Comparison of ENCODE assay signal across 32 mouse cellular contexts in the genomic region with DNA sequence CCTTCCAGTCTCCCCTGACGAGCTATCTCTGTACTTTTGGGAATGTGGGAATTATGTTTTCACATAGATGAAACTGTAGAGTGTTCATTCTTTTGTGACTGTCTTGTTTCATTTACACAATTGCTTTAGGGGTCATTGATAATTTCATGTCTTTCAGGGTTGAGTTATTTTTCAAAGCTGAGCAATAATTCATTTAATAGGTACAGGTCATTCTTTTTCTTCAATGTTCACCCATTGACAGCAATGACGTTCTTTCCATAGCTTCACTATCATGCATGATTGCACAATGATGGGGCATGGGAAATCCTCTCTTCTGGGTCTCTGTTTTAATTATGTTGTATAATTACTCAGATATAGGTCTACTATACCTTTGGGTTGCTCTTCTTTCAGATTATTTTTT.
"Had no signal": no experiment of that assay in that cellular context is flagged by ENCODE, and none has a peak within 500 bp of the region (broad histone marks: within the 10 kb centered on the region; RNA-seq: fewer than 3 reads in every experiment).

No protein-coding gene starts in this region.

- ATAC-seq: liver, embryonic 12.5 days; liver, postnatal 0 days; lung, postnatal 0 days; midbrain, embryonic 13.5 days; midbrain, embryonic 15.5 days; midbrain, embryonic 16.5 days had no signal

- H3K9me3 ChIP-seq: limb, embryonic 10.5 days; limb, embryonic 12.5 days; limb, embryonic 13.5 days; limb, embryonic 15.5 days; liver, embryonic 13.5 days; liver, embryonic 15.5 days; lung, embryonic 15.5 days; midbrain, embryonic 10.5 days; midbrain, embryonic 12.5 days; midbrain, embryonic 13.5 days; midbrain, embryonic 15.5 days had no signal

- H3K4me3 ChIP-seq: left cerebral cortex, adult 2 months; limb, embryonic 10.5 days; limb, embryonic 12.5 days; limb, embryonic 13.5 days; limb, embryonic 15.5 days; liver, embryonic 12.5 days; liver, embryonic 13.5 days; liver, embryonic 15.5 days; lung, embryonic 15.5 days; megakaryocyte, embryonic 14.5 days; midbrain, embryonic 10.5 days; midbrain, embryonic 12.5 days; midbrain, embryonic 13.5 days; midbrain, embryonic 15.5 days; myocyte had no signal

- H3K9ac ChIP-seq: limb, embryonic 12.5 days; limb, embryonic 13.5 days; limb, embryonic 15.5 days; liver, embryonic 12.5 days; liver, embryonic 13.5 days; liver, embryonic 14.5 days; liver, embryonic 15.5 days; liver, postnatal 0 days; lung, embryonic 14.5 days; lung, embryonic 15.5 days; midbrain, embryonic 12.5 days; midbrain, embryonic 13.5 days; midbrain, embryonic 15.5 days had no signal

- H3K4me2 ChIP-seq: limb, embryonic 12.5 days; limb, embryonic 13.5 days; limb, embryonic 15.5 days; liver, embryonic 11.5 days; liver, embryonic 12.5 days; liver, embryonic 13.5 days; liver, embryonic 15.5 days; lung, embryonic 14.5 days; lung, embryonic 15.5 days; midbrain, embryonic 11.5 days; midbrain, embryonic 12.5 days; midbrain, embryonic 13.5 days; midbrain, embryonic 15.5 days had no signal

- H3K27me3 ChIP-seq: limb, embryonic 12.5 days; limb, embryonic 13.5 days; limb, embryonic 15.5 days; liver, embryonic 12.5 days; liver, embryonic 13.5 days; liver, embryonic 15.5 days; lung, embryonic 15.5 days; megakaryocyte, embryonic 14.5 days; midbrain, embryonic 12.5 days; midbrain, embryonic 13.5 days; midbrain, embryonic 15.5 days had no signal

- DNase-seq: left cerebral cortex, postnatal 4 days; liver; liver, embryonic 13.5 days; liver, postnatal 0 days; lung, adult 18-20 months; lung, adult 2 months; lung, embryonic 14.5 days; lung, postnatal 10 days; lung, postnatal 14 days; lung, postnatal 36 days; lung, postnatal 4 days; midbrain, embryonic 14.5 days had no signal

- H3K27ac ChIP-seq: left cerebral cortex, adult 2 months; limb, embryonic 10.5 days; limb, embryonic 12.5 days; limb, embryonic 13.5 days; limb, embryonic 15.5 days; liver, embryonic 12.5 days; liver, embryonic 13.5 days; liver, embryonic 14.5 days; liver, embryonic 15.5 days; lung, embryonic 15.5 days; macrophage; midbrain, embryonic 10.5 days; midbrain, embryonic 12.5 days; midbrain, embryonic 13.5 days; midbrain, embryonic 15.5 days had no signal

- H3K36me3 ChIP-seq: limb, embryonic 10.5 days; limb, embryonic 12.5 days; limb, embryonic 13.5 days; limb, embryonic 15.5 days; liver, embryonic 12.5 days; liver, embryonic 13.5 days; liver, embryonic 15.5 days; lung, embryonic 15.5 days; midbrain, embryonic 10.5 days; midbrain, embryonic 12.5 days; midbrain, embryonic 13.5 days; midbrain, embryonic 15.5 days had no signal

- H3K4me1 ChIP-seq: limb, embryonic 10.5 days; limb, embryonic 12.5 days; limb, embryonic 13.5 days; limb, embryonic 15.5 days; liver, embryonic 12.5 days; liver, embryonic 13.5 days; liver, embryonic 15.5 days; lung, embryonic 15.5 days; megakaryocyte, embryonic 14.5 days; midbrain, embryonic 10.5 days; midbrain, embryonic 12.5 days; midbrain, embryonic 13.5 days; midbrain, embryonic 15.5 days had no signal
